Mouse (Mus musculus) forebrain, embryonic 16.5 days (tissue): ENCODE data around the gene 1700010B08Rik. TPM values are rescaled to one million over a fixed set of nuclear protein-coding genes. Genes with fewer than 3 reads are reported as not detected.

Experiments used
- ATAC-seq: fragments of 200-750 bp; cut with Nextera tagmentation; 2 replicates; pipeline ENCODE4 v1.8.0; 2017; ENCODE audit warnings: mild to moderate bottlenecking, moderate library complexity
- H3K27ac ChIP-seq: fragments of 300-500 bp; sonication (generic); 2 replicates; pipeline ENCODE4 v1.5.1; 2014; ENCODE audit warnings: low read length, control low read depth
- H3K27me3 ChIP-seq: fragments of 300-500 bp; sonication (generic); replicated peaks from 2 replicates; pipeline ENCODE4 v1.6.1; 2014; ENCODE audit warnings: low read length; ENCODE audit not compliant: control insufficient read depth, insufficient read depth
- H3K36me3 ChIP-seq: fragments of 300-500 bp; sonication (generic); 2 replicates; pipeline ENCODE4 v1.6.1; 2014; ENCODE audit not compliant: control insufficient read depth, insufficient read depth
- H3K4me1 ChIP-seq: fragments of 300-500 bp; sonication (generic); replicated peaks from 2 replicates; pipeline ENCODE4 v1.6.1; 2014; ENCODE audit warnings: low read length; ENCODE audit not compliant: control insufficient read depth, insufficient read depth
- H3K4me2 ChIP-seq: fragments of 300-500 bp; sonication (generic); 2 replicates; pipeline ENCODE4 v1.6.1; 2014; ENCODE audit warnings: mild to moderate bottlenecking, low read length, control low read depth
- H3K4me3 ChIP-seq: fragments of 300-500 bp; sonication (generic); replicated peaks from 2 replicates; pipeline ENCODE4 v1.5.1; 2014; ENCODE audit warnings: mild to moderate bottlenecking, low read length, control low read depth
- H3K9ac ChIP-seq: fragments of 300-500 bp; sonication (generic); replicated peaks from 2 replicates; pipeline ENCODE4 v1.6.1; 2014; ENCODE audit warnings: low read depth, low read length, control low read depth
- H3K9me3 ChIP-seq: fragments of 300-500 bp; sonication (generic); 2 replicates; pipeline ENCODE4 v1.6.1; 2016; ENCODE audit warnings: low read length; ENCODE audit not compliant: control insufficient read depth
- WGBS: fragments of 180-500 bp; shearing (Covaris S2); extraction: QIAGEN DNeasy Blood & Tissue Kit; methylation state at CpG from one replicate; pipeline ENCODE4 v1.1.7; 2014; 5-methylcytosine and 5-hydroxymethylcytosine counted together
- polyA plus RNA-seq: library from polyadenylated mRNA; unstranded; fragments of >200 nt; fragmentation: Nextera tagmentation; extraction: Ambion mirVana; gene quantifications from 2 replicates; pipeline ENCODE4 v1.2.1, GENCODE M21; 2015

1700010B08Rik gene
- polyA plus RNA-seq, 1 experiment from 2014 or later, result not detected

GRCm38 (mm10) chr2:173712656-173713055 is 6.6 kb upstream of the 1700010B08Rik start:
- no peak overlapping the region for H3K4me2 ChIP-seq
- no peak overlapping the region for H3K27ac ChIP-seq
- no peak overlapping the region for H3K4me3 ChIP-seq
- WGBS, result 52% methylated on average over 10 of the region's 10 CpGs
- ATAC-seq, result no peak
- H3K4me1 ChIP-seq, result 0 out of 2 replicates have a peak, but pooled peaks cover 7% of the 10 kb centered on the region
- no peaks in the 10 kb centered on the region for H3K9me3 ChIP-seq
- no peaks in the 10 kb centered on the region for H3K27me3 ChIP-seq
- no peak overlapping the region for H3K9ac ChIP-seq
- H3K36me3 ChIP-seq, result no peaks in the 10 kb centered on the region

- Histone ChIP-seq H3K4me3 (no peak overlapping the region), H3K4me2 (no peak overlapping the region), H3K9me3 (no peaks in the 10 kb centered on the region), H3K9ac (no peak overlapping the region), H3K4me1 (0 out of 2 replicates have a peak, but pooled peaks cover 7% of the 10 kb centered on the region), H3K27ac (no peak overlapping the region), H3K27me3 (no peaks in the 10 kb centered on the region), H3K36me3 (no peaks in the 10 kb centered on the region)
- WGBS, result 72% methylated on average over 4 of the region's 4 CpGs
- no peak for ATAC-seq
Measured at GRCm38 (mm10) chr2:173713241-173713640, 6.0 kb upstream of the 1700010B08Rik start.

GRCm38 (mm10) chr2:173714620-173715218 is 4.5 kb upstream of the 1700010B08Rik start:
- H3K4me3 ChIP-seq, result no peak overlapping the region
- 39% methylated on average over 8 of the region's 8 CpGs for WGBS
- H3K9ac ChIP-seq, result no peak overlapping the region
- no peak for ATAC-seq
- 0 out of 2 replicates have a peak, but pooled peaks cover 5% of the 10 kb centered on the region for H3K4me1 ChIP-seq
- no peaks in the 10 kb centered on the region for H3K9me3 ChIP-seq
- no peaks in the 10 kb centered on the region for H3K27me3 ChIP-seq
- no peaks in the 10 kb centered on the region for H3K36me3 ChIP-seq
- H3K27ac ChIP-seq, result no peak overlapping the region
- H3K4me2 ChIP-seq, result no peak overlapping the region

GRCm38 (mm10) chr2:173716966-173717365 is 2.2 kb upstream of the 1700010B08Rik start:
- Histone ChIP-seq H3K27me3 (no peaks in the 10 kb centered on the region), H3K27ac (no peak overlapping the region), H3K4me2 (no peak overlapping the region), H3K4me3 (no peak overlapping the region), H3K9ac (no peak overlapping the region), H3K9me3 (no peaks in the 10 kb centered on the region), H3K36me3 (no peaks in the 10 kb centered on the region), H3K4me1 (0 out of 2 replicates have a peak, but pooled peaks cover 2% of the 10 kb centered on the region)
- ATAC-seq, result no peak
- WGBS, result 80% methylated on average over 5 of the region's 5 CpGs

- H3K4me3 ChIP-seq, result no peak overlapping the region
- WGBS, result 79% methylated on average over 11 of the region's 11 CpGs
- ATAC-seq, result no peak
Measured at GRCm38 (mm10) chr2:173722251-173722857, 3.1 kb downstream of the 1700010B08Rik start.

GRCm38 (mm10) chr2:173724382-173724781 is 5.2 kb downstream of the 1700010B08Rik start:
- H3K27ac ChIP-seq, result no peak overlapping the region
- no peaks in the 10 kb centered on the region for H3K36me3 ChIP-seq
- H3K4me1 ChIP-seq, result no peaks in the 10 kb centered on the region
- ATAC-seq, result no peak
- no peaks in the 10 kb centered on the region for H3K27me3 ChIP-seq
- no peak overlapping the region for H3K9ac ChIP-seq
- H3K4me3 ChIP-seq, result no peak overlapping the region
- H3K9me3 ChIP-seq, result no peaks in the 10 kb centered on the region
- 50% methylated on average over 14 of the region's 14 CpGs for WGBS
- H3K4me2 ChIP-seq, result no peak overlapping the region

More at GRCm38 (mm10) chr2:173722251-173722857, 3.1 kb downstream of the 1700010B08Rik start:
- Histone ChIP-seq H3K4me2 (no peak overlapping the region), H3K4me1 (no peaks in the 10 kb centered on the region), H3K27ac (no peak overlapping the region), H3K9me3 (no peaks in the 10 kb centered on the region), H3K27me3 (no peaks in the 10 kb centered on the region), H3K36me3 (no peaks in the 10 kb centered on the region), H3K9ac (no peak overlapping the region)

GRCm38 (mm10) chr2:173724940-173725807 is 6.0 kb downstream of the 1700010B08Rik start:
- Histone ChIP-seq H3K4me3 (no peak overlapping the region), H3K27me3 (no peaks in the 10 kb centered on the region), H3K4me2 (no peak overlapping the region), H3K27ac (no peak overlapping the region), H3K9ac (no peak overlapping the region), H3K36me3 (no peaks in the 10 kb centered on the region), H3K9me3 (no peaks in the 10 kb centered on the region), H3K4me1 (peaks cover 3% of the 10 kb centered on the region)
- ATAC-seq, result no peak
- 53% methylated on average over 15 of the region's 15 CpGs for WGBS

GRCm38 (mm10) chr2:173725819-173726218 is 6.6 kb downstream of the 1700010B08Rik start:
- Histone ChIP-seq H3K4me3 (no peak overlapping the region), H3K4me1 (peaks cover 10% of the 10 kb centered on the region), H3K4me2 (no peak overlapping the region), H3K9me3 (no peaks in the 10 kb centered on the region), H3K36me3 (no peaks in the 10 kb centered on the region), H3K27ac (no peak overlapping the region), H3K9ac (no peak overlapping the region), H3K27me3 (no peaks in the 10 kb centered on the region)
- no peak for ATAC-seq
- WGBS, result 88% methylated on average over 4 of the region's 4 CpGs

- no peaks in the 10 kb centered on the region for H3K27me3 ChIP-seq
- H3K9ac ChIP-seq, result peak overlapping the region; percentile 17; the same call in 1 of the 2 replicates
- H3K27ac ChIP-seq, result peak overlapping the region; percentile 47; the same call in 1 of the 2 replicates
- peaks cover 14% of the 10 kb centered on the region for H3K4me1 ChIP-seq
- H3K4me3 ChIP-seq, result no peak overlapping the region
- ATAC-seq, result peak; percentile 89
- WGBS, result 2% methylated on average over 9 of the region's 9 CpGs
- no peaks in the 10 kb centered on the region for H3K36me3 ChIP-seq
- H3K4me2 ChIP-seq, result peak overlapping the region; percentile 13
- no peaks in the 10 kb centered on the region for H3K9me3 ChIP-seq
Measured at GRCm38 (mm10) chr2:173730444-173730966, 11.3 kb downstream of the 1700010B08Rik start.
